Mouse (Mus musculus): ENCODE measurements around the gene Pomc.

DNA sequence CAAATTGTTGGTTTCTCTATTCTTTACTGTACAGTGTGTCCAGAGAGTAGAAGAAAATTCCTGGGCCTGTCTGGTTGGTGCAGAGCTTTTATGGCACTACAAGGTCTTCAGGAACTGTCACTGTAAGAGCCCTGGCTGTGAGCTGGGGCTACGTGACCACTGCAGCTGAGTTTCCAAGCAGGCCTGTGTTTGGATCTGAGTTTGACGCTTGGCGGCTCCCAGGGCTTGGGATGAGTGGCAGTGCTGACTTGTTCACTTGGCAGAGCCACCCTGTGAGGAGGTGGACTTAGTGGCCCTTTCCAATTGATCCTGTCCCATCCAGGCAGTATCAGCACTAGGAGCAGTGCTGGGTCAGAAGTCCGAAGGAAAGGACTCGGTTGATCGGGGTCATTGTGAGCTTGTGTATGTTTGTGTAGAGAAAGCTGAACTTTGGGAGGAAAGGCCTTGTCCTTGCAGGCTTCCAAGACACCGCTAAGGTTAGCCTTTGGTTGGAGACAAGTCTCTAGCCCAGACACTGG, 42.9 kb upstream of the Pomc start:
- TF ChIP-seq POLR2A (IDR thresholded peaks at IDR 0.05; ENCODE audit: low read depth, low read length) = no peak
- no peak for TF ChIP-seq KAT2A (IDR thresholded peaks at IDR 0.05; ENCODE audit: insufficient replicate concordance, low read length)
- TF ChIP-seq BHLHE40 (IDR thresholded peaks at IDR 0.05; ENCODE audit: low read depth, low read length) = no peak
- no peak for TF ChIP-seq CTCF (conservative IDR thresholded peaks at IDR 0.05 in 1 of 2, IDR thresholded peaks at IDR 0.05 in 1 of 2; ENCODE audit: low read depth in 2 of 2, low read length in 2 of 2)
- TF ChIP-seq NELFE (IDR thresholded peaks at IDR 0.05; ENCODE audit: low read depth, low read length) = no peak
- no peak for TF ChIP-seq MAFK (IDR thresholded peaks at IDR 0.05; ENCODE audit: insufficient replicate concordance, low read length)
- TF ChIP-seq ELF1 (IDR thresholded peaks at IDR 0.05; ENCODE audit: low read depth, low read length) = no peak
- no peak for TF ChIP-seq EP300 (IDR thresholded peaks at IDR 0.05; ENCODE audit: low read length)
- TF ChIP-seq USF2 (conservative IDR thresholded peaks at IDR 0.05; ENCODE audit: low read depth, low read length) = no peak
- no peak for TF ChIP-seq MYC (IDR thresholded peaks at IDR 0.05; ENCODE audit: low read depth, low read length)
- no peak for TF ChIP-seq SMC3 (IDR thresholded peaks at IDR 0.05; ENCODE audit: low read depth, low read length)
- no peak for TF ChIP-seq E2F4 (IDR thresholded peaks at IDR 0.05; ENCODE audit: insufficient replicate concordance, low read depth, low read length)
- no peak for TF ChIP-seq CHD1 (IDR thresholded peaks at IDR 0.05; ENCODE audit: low read depth, low read length)
